Mouse (Mus musculus) CH12.LX (cell line): ENCODE data around the gene Srgap3. TPM values are rescaled to one million over a fixed set of nuclear protein-coding genes. Genes with fewer than 3 reads are reported as not detected.

Source experiments
- DNase-seq: peaks from one replicate; pipeline ENCODE4 v3.0.0-alpha.2; 2013; ENCODE audit errors: extremely low read depth
- H3K27ac ChIP-seq: 2 replicates; pipeline ENCODE4 v1.5.1; 2012; ENCODE audit warnings: low read depth, mild to moderate bottlenecking, control low read depth, moderate library complexity; ENCODE audit not compliant: insufficient read depth
- H3K27me3 ChIP-seq: replicated peaks from 2 replicates; pipeline ENCODE3; 2012; ENCODE audit warnings: inconsistent platforms
- H3K36me3 ChIP-seq, 2 experiments: replicated peaks in 1 of 2; 2 replicates each; pipeline versions ENCODE3 to v1.6.1; 2012; ENCODE audit warnings: inconsistent platforms in 1 of 2, low read length in 1 of 2, mild to moderate bottlenecking in 1 of 2, mixed read lengths in 1 of 2, moderate library complexity in 1 of 2; ENCODE audit not compliant: control insufficient read depth in 1 of 2, insufficient read depth in 1 of 2
- H3K4me1 ChIP-seq, 2 experiments: 2 replicates each; pipeline ENCODE4 v1.6.1; 2012; ENCODE audit warnings: inconsistent platforms in 1 of 2, moderate library complexity in 1 of 2; ENCODE audit not compliant: insufficient read depth in 2 of 2, control insufficient read depth in 1 of 2
- H3K4me2 ChIP-seq: 2 replicates; pipeline ENCODE4 v1.6.1; 2012; ENCODE audit warnings: low read depth, mild to moderate bottlenecking, control low read depth; ENCODE audit not compliant: poor library complexity, insufficient read depth, severe bottlenecking
- H3K4me3 ChIP-seq, 3 experiments: fragments of 150-350 bp in 1 of 3; sonication (generic) in 1 of 3; replicated peaks in 1 of 3; 2 replicates each; pipeline versions ENCODE3 to v1.5.1; 2011 to 2012; ENCODE audit warnings: low read depth in 2 of 3, low read length in 2 of 3, mild to moderate bottlenecking in 2 of 3, moderate library complexity in 2 of 3, control low read depth in 1 of 3, improper control_type of control experiment in 1 of 3, inconsistent platforms in 1 of 3, mixed read lengths in 1 of 3; ENCODE audit not compliant: poor library complexity in 1 of 3
- H3K79me2 ChIP-seq: replicated peaks from 2 replicates; pipeline ENCODE4 v1.6.1; 2012; ENCODE audit warnings: mild to moderate bottlenecking, moderate library complexity; ENCODE audit not compliant: control insufficient read depth, poor library complexity, insufficient read depth, severe bottlenecking; ENCODE audit errors: extremely low read depth
- H3K9ac ChIP-seq: 2 replicates; pipeline ENCODE4 v1.6.1; 2012; ENCODE audit warnings: low read depth, mild to moderate bottlenecking, control low read depth, moderate library complexity; ENCODE audit not compliant: insufficient read depth
- H3K9me3 ChIP-seq: replicated peaks from 2 replicates; pipeline ENCODE3; 2012; ENCODE audit warnings: low read length, inconsistent platforms, mixed read lengths
- BHLHE40 ChIP-seq: IDR thresholded peaks from 2 replicates; pipeline ENCODE4 v1.6.1; 2011; ENCODE audit warnings: mild to moderate bottlenecking, low read depth, low read length, improper control_type of control experiment
- ELF1 ChIP-seq: IDR thresholded peaks from 2 replicates; pipeline ENCODE4 v1.6.1; 2014; ENCODE audit warnings: low read depth, mild to moderate bottlenecking, inconsistent platforms, low read length, improper control_type of control experiment
- EP300 ChIP-seq: IDR thresholded peaks from 2 replicates; pipeline ENCODE4 v1.6.1; 2011; ENCODE audit warnings: low read length, improper control_type of control experiment
- HCFC1 ChIP-seq: IDR thresholded peaks from 2 replicates; pipeline ENCODE4 v1.6.1; 2012; ENCODE audit warnings: low read depth, mild to moderate bottlenecking, inconsistent platforms, low read length, improper control_type of control experiment
- JUN ChIP-seq: IDR thresholded peaks from 2 replicates; pipeline ENCODE4 v1.6.1; 2011; ENCODE audit warnings: low read depth, mild to moderate bottlenecking, low read length, improper control_type of control experiment, moderate library complexity; ENCODE audit not compliant: insufficient read depth
- JUND ChIP-seq: conservative IDR thresholded peaks from 2 replicates; pipeline ENCODE4 v1.6.1; 2011; ENCODE audit warnings: low read depth, low read length, improper control_type of control experiment
- KAT2A ChIP-seq: IDR thresholded peaks from 2 replicates; pipeline ENCODE4 v1.6.1; 2012; ENCODE audit warnings: low read length, improper control_type of control experiment, inconsistent platforms; ENCODE audit not compliant: insufficient replicate concordance
- MAFK ChIP-seq: IDR thresholded peaks from 2 replicates; pipeline ENCODE4 v1.6.1; 2011; ENCODE audit warnings: low read length, improper control_type of control experiment; ENCODE audit not compliant: insufficient replicate concordance
- MAZ ChIP-seq: IDR thresholded peaks from 2 replicates; pipeline ENCODE4 v1.6.1; 2012; ENCODE audit warnings: low read depth, mild to moderate bottlenecking, inconsistent platforms, low read length, improper control_type of control experiment, moderate library complexity
- NELFE ChIP-seq: IDR thresholded peaks from 2 replicates; pipeline ENCODE4 v1.6.1; 2011; ENCODE audit warnings: low read depth, low read length, improper control_type of control experiment
- SIN3A ChIP-seq: IDR thresholded peaks from 2 replicates; pipeline ENCODE4 v1.6.1; 2012; ENCODE audit warnings: low read length, improper control_type of control experiment, inconsistent platforms
- SMC3 ChIP-seq: IDR thresholded peaks from 2 replicates; pipeline ENCODE4 v1.6.1; 2011; ENCODE audit warnings: low read depth, low read length, improper control_type of control experiment
- USF1 ChIP-seq: IDR thresholded peaks from 2 replicates; pipeline ENCODE4 v1.6.1; 2014; ENCODE audit warnings: low read depth, mild to moderate bottlenecking, inconsistent platforms, low read length, improper control_type of control experiment
- ZMIZ1 ChIP-seq: IDR thresholded peaks from 2 replicates; pipeline ENCODE4 v1.6.1; 2012; ENCODE audit warnings: low read depth, mild to moderate bottlenecking, inconsistent platforms, low read length, improper control_type of control experiment
- dilution Hi-C: fragments of 300-500 bp; cut with MboI; formaldehyde crosslinking; loops from 2 replicates; pipeline ENCODE4 v1.14.3; 2020; ENCODE audit warnings: low sequenced_read_pairs; ENCODE audit not compliant: extremely low pct_unique_long_range_greater_than_20kb, extremely low pct_ligation_motif_present
- in situ Hi-C: fragments of 300-500 bp; cut with MboI; formaldehyde crosslinking; loops from 3 replicates; pipeline ENCODE4 v1.14.3; 2019; ENCODE audit warnings: low sequenced_read_pairs, low pct_ligation_motif_present, low pct_unique_long_range_greater_than_20kb, mixed read lengths
- polyA plus RNA-seq: library from polyadenylated mRNA; unstranded; fragments of >175 nt; gene quantifications from 2 replicates; pipeline ENCODE4 v1.2.1, GENCODE M21; 2012; ENCODE audit warnings: low read depth; ENCODE audit not compliant: insufficient read length
- total RNA-seq, 2 experiments: library from RNA; depleted of rRNA; stranded (reverse); fragments of 300-350 nt in 1 of 2; fragments of >200 nt in 1 of 2; gene quantifications; 2 replicates each; pipeline ENCODE4 v1.2.3; 2012 to 2014

Srgap3 gene
- total and polyA plus RNA-seq, 3 experiments: 1.5 to 4.5 (median 2.1) TPM

DNA sequence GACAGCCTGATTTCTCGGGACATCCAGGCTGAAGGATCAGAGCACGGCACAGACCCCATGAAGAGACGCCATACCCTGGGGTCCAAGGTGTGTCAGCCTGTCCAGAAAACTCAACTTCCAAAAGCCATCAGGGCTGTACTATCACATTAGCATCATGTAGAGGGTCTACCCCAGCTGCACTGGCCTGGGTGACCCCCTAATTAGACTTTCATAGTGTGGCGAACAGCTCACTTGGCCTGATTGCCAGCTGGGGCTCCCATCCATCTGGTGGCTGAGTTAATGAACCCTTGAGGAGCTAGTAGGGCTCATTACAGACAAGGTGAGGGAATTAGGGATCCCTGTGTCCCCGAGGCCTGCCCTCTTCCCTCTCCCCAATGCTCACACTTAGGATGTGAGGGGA, 118.6 kb downstream of the Srgap3 start:
- dilution Hi-C loops (no loop called here), in situ Hi-C loops (no loop called here)
- Histone ChIP-seq H3K27ac (no peak overlapping the region), H3K4me2 (no peak overlapping the region), H3K4me3 (no peak overlapping the region), H3K9me3 (no peaks in the 10 kb centered on the region), H3K36me3 (peaks cover 0 to 5% of the 10 kb centered on the region in 2 experiments), H3K9ac (no peak overlapping the region), H3K79me2 (no peaks in the 10 kb centered on the region), H3K27me3 (no peaks in the 10 kb centered on the region), H3K4me1 (peaks cover 6 to 7% of the 10 kb centered on the region in 2 experiments; a peak in 3 of 4 replicates)
- DNase-seq: no peak
- TF ChIP-seq BHLHE40 (no peak), KAT2A (no peak), EP300 (no peak), SIN3A (no peak), JUND (no peak), MAZ (no peak), ZMIZ1 (no peak), HCFC1 (no peak), SMC3 (no peak), ELF1 (no peak), MAFK (no peak), JUN (no peak)
- TF ChIP-seq, all 38 proteins: peak for 0

DNA sequence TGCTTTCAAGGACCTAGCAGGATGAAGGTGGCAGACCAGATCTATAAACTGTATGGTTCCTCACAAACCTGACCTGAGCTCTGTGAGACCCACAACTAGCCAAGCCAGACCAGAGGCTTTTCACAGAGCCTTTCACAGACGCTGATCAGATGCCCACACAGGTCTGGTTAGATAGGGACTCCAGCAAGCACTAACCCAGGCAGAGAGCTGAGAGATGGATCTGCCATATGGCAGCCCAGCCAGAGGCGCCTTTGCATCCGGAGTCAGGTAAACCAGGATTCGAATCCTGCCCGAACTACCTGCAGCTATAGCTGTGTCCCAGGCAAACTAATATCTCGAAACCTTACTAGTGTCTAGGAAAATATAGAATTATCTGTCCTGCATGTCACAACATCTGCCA, 121.4 kb downstream of the Srgap3 start:
- Histone ChIP-seq H3K4me3 (no peak overlapping the region), H3K9ac (no peak overlapping the region), H3K36me3 (peaks cover 0 to 7% of the 10 kb centered on the region in 2 experiments), H3K9me3 (no peaks in the 10 kb centered on the region), H3K79me2 (no peaks in the 10 kb centered on the region), H3K27ac (no peak overlapping the region), H3K4me1 (peaks cover 0 to 5% of the 10 kb centered on the region in 2 experiments; a peak in 2 of 4 replicates), H3K27me3 (no peaks in the 10 kb centered on the region)
- no peak for DNase-seq
- dilution Hi-C loops: no loop called here
- TF ChIP-seq USF1: no peak
- TF ChIP-seq SIN3A: no peak
- no peak for TF ChIP-seq ZMIZ1
- no peak for TF ChIP-seq JUN
- no peak for TF ChIP-seq SMC3
- no peak for TF ChIP-seq NELFE
- no peak for TF ChIP-seq JUND
- no peak for TF ChIP-seq MAZ
- TF ChIP-seq, all 38 proteins: peak for 0
- H3K4me2 ChIP-seq: no peak overlapping the region
- in situ Hi-C loops: no loop called here
